Mouse (Mus musculus) heart, postnatal 25 days (tissue): ENCODE measurements around the gene Ints6. TPM values are rescaled to one million over a fixed set of nuclear protein-coding genes. Genes with fewer than 3 reads are reported as not detected.

ENCODE experiments used
- DNase-seq: peaks from one replicate; pipeline ENCODE4 v3.0.0; 2022; ENCODE audit warnings: low spot score
- intact Hi-C: fragments of 180-260 bp; cut with DNase I; formaldehyde crosslinking; loops from one replicate; pipeline ENCODE4 v1.15.1; 2025
- total RNA-seq, 2 experiments: library from RNA; stranded (reverse); gene quantifications; 2 replicates each; pipeline ENCODE4 v1.2.3; 2021

The Ints6 gene
- total RNA-seq, 2 experiments from 2014 or later, result 15.6 to 17.7 TPM

- intact Hi-C loops, result no loop called here
- no peak for DNase-seq
These were observed 122.6 kb downstream of the Ints6 start for GRCm38 (mm10) chr14:62638345-62638702.

DNA sequence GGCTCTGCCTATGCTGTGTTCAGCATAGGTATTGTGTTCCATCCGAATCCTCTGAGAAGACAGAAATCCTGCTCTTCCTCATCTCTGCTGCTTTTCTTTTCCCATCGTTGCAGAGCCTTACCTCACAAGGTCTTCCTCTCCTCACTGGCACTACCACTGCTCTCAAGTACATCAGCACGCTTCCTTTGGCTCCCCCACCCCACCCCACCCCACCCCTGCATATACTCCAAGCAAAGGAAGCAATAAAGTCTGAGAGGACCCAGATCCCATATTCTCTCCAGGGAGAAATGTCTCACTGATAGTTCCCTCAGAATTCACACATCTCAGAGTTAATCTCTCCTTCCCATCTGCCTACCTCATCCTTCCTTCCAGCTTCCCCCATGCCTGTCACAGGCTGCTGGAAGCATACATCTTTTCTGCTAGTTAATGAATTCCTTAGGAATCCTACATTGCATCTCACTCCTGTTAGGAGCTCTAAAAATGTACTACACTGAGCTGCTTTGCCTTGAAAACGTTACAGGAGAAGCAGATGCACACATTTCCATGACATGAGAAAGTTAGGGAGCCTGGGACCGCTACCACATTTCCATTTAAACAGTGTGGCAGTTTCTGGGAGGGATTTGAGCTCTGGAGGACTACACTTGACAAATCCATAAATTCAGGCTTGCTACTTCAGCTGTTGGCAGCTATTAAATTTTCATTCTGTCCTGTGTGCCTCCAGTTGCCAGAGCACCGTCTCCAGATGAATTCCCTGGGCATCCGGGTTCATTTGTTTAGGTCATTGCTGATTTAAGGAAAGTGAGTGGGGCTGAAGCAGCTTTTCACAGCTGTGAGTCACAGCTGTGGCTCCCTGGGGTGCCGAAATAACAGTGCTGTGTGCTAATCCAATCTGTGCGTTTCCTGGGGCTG, 123.3 kb downstream of the Ints6 start:
- intact Hi-C loops, result no loop called here
- no peak for DNase-seq

DNA sequence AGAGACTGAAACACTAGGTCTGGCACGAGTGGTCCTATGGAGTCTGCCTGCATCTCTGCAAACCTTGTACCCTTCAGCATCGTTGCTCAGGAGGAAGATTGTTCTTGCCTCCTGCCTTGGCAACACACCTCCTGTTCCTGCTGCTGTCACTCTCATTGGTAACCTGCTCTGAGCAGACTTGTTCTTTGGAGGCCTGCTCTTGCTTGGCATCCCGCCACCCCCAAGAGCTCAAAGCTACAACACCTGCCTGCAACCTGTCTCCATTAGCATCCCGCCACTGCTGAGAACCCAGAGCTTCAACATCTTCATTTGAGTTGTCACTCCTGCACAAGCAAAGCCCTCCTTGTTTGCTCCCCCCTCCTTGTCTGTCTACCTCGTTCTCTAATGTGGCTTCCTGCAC, 133.0 kb downstream of the Ints6 start:
- DNase-seq, result no peak
- intact Hi-C loops, result no loop called here

Other genes starting within 250 kb of the Ints6 start
- 1 to 10 TPM; 3.0 to 4.3 TPM for gene Fam124a, start 205.4 kb downstream of the Ints6 start, total RNA-seq
- not detected for gene Gm4131, start 194.2 kb downstream of the Ints6 start, total RNA-seq
- gene Serpine3, start 97.5 kb downstream of the Ints6 start, total RNA-seq, result not detected
- 1 to 10 TPM; 6.8 to 7.7 TPM for gene Wdfy2, start 76.5 kb upstream of the Ints6 start, total RNA-seq
- not detected for gene Defb48, start 223.3 kb upstream of the Ints6 start, total RNA-seq
- not detected for gene Defb47, start 236.9 kb upstream of the Ints6 start, total RNA-seq